Mouse (Mus musculus) midbrain, embryonic 16.5 days (tissue): Measurements from ENCODE around the gene Rab19. TPM values are rescaled to one million over a fixed set of nuclear protein-coding genes. Genes with fewer than 3 reads are reported as not detected.

Experiments
- ATAC-seq: fragments of 200-750 bp; cut with Nextera tagmentation; 2 replicates; pipeline ENCODE4 v1.8.0; 2017; ENCODE audit warnings: moderate TSS enrichment
- H3K27ac ChIP-seq: fragments of 300-500 bp; sonication (generic); 2 replicates; pipeline ENCODE4 v1.5.1; 2014; ENCODE audit warnings: mild to moderate bottlenecking, low read length, mixed read lengths
- H3K27me3 ChIP-seq: fragments of 300-500 bp; sonication (generic); 2 replicates; pipeline ENCODE4 v1.6.1; 2014; ENCODE audit warnings: low read depth, low read length, mixed read lengths; ENCODE audit not compliant: control insufficient read depth, insufficient read depth
- H3K36me3 ChIP-seq: fragments of 300-500 bp; sonication (generic); 2 replicates; pipeline ENCODE4 v1.6.1; 2014; ENCODE audit warnings: mild to moderate bottlenecking, low read length, moderate library complexity, mixed read lengths; ENCODE audit not compliant: control insufficient read depth, insufficient read depth
- H3K4me1 ChIP-seq: fragments of 300-500 bp; sonication (generic); 2 replicates; pipeline ENCODE4 v1.6.1; 2014; ENCODE audit warnings: mild to moderate bottlenecking, low read length, mixed read lengths; ENCODE audit not compliant: control insufficient read depth, insufficient read depth
- H3K4me2 ChIP-seq: fragments of 300-500 bp; sonication (generic); 2 replicates; pipeline ENCODE4 v1.6.1; 2014; ENCODE audit warnings: mild to moderate bottlenecking, low read length, mixed read lengths
- H3K4me3 ChIP-seq: fragments of 300-500 bp; sonication (generic); 2 replicates; pipeline ENCODE4 v1.5.1; 2014; ENCODE audit warnings: low read depth, mild to moderate bottlenecking, low read length, moderate library complexity, mixed read lengths
- H3K9ac ChIP-seq: fragments of 300-500 bp; sonication (generic); 2 replicates; pipeline ENCODE4 v1.6.1; 2014; ENCODE audit warnings: low read depth, low read length, mixed read lengths
- H3K9me3 ChIP-seq: fragments of 300-500 bp; sonication (generic); replicated peaks from 2 replicates; pipeline ENCODE4 v1.6.1; 2014; ENCODE audit warnings: mild to moderate bottlenecking, low read length, mixed read lengths; ENCODE audit not compliant: control insufficient read depth, poor library complexity, severe bottlenecking
- WGBS: fragments of 180-500 bp; shearing (Covaris S2); extraction: QIAGEN DNeasy Blood & Tissue Kit; methylation state at CpG from one replicate; pipeline ENCODE4 v1.1.7; 2014; 5-methylcytosine and 5-hydroxymethylcytosine counted together
- polyA plus RNA-seq: library from polyadenylated mRNA; unstranded; fragments of >200 nt; fragmentation: Nextera tagmentation; extraction: Ambion mirVana; gene quantifications from 2 replicates; pipeline ENCODE4 v1.2.1, GENCODE M21; 2015

Rab19 gene
- polyA plus RNA-seq, 1 experiment from 2014 or later = not detected

DNA sequence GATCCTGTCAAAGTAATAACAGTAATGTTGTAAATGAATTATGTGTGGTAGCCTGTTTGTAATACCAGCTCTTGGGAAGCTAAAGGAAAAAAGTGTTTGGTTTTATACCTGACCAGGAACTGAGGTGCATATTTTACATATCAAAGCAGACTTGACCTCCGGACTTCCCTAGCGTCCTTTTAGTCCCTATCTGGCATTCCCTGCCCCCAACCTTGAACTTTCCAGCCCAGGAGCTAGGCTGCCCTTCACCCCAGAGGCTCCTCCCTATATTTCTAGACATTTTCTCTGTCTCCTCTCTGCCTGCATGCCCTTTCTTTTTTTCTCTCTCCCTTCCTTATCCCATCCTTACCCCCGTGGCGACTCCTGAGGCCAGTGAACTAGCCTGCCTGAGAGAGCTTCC lies 39.9 kb downstream of the Rab19 start:
- H3K9ac ChIP-seq = no peak overlapping the region
- no peaks in the 10 kb centered on the region for H3K36me3 ChIP-seq
- no peak for ATAC-seq
- no peaks in the 10 kb centered on the region for H3K9me3 ChIP-seq
- H3K4me3 ChIP-seq = peak overlapping the region; percentile 91; the same call in 1 of the 2 replicates
- H3K27ac ChIP-seq = no peak overlapping the region
- H3K4me1 ChIP-seq = peaks cover 14% of the 10 kb centered on the region
- H3K4me2 ChIP-seq = peak overlapping the region; percentile 57; the same call in 1 of the 2 replicates
- H3K27me3 ChIP-seq = no peaks in the 10 kb centered on the region
- 41% methylated on average over 4 of the region's 4 CpGs for WGBS

DNA sequence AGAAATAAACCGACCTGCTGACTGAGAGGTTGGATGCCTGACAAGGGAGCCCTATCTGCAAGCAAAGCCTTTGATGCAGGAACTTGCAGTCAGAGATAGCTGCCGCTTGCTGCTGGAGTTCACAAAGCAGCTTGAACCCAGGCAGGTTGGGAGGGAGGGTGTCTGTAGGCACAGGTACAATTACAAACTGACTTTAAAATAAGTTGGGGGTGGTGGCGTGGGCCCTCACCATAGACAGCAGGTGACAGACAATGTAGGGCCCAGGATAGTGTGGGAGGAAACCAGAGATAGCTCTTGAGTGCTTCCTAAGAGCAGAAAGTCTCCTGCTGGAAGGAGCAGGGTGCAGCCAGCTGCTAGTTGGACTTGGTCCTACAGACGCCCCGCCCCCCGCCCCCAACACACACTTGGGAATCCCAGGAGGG lies 42.2 kb downstream of the Rab19 start:
- Histone ChIP-seq H3K36me3 (no peaks in the 10 kb centered on the region), H3K4me3 (no peak overlapping the region), H3K27ac (no peak overlapping the region), H3K27me3 (no peaks in the 10 kb centered on the region), H3K4me1 (peaks cover 3% of the 10 kb centered on the region), H3K4me2 (no peak overlapping the region), H3K9ac (no peak overlapping the region), H3K9me3 (no peaks in the 10 kb centered on the region)
- no peak for ATAC-seq
- 70% methylated on average over 6 of the region's 6 CpGs for WGBS

DNA sequence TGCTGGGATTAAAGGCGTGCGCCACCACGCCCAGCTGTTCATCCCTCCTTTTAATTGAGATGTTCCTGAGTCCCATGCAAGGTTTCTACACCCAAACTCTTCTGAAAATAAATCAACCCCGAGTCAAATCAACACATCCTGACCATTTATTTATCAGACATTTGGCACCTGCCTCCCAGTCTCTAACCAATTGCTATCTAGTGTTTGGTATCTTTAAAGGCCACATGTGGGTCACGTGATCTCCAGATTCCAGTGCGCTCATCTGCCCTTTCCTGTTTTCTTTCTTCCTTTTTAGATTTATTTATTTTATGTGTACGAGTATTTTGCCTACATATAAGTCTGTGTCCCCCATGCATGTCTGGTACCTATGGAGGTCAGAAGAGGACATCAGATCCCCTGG lies 42.7 kb downstream of the Rab19 start:
- no peak overlapping the region for H3K9ac ChIP-seq
- H3K36me3 ChIP-seq = no peaks in the 10 kb centered on the region
- WGBS = 92% methylated on average over 7 of the region's 7 CpGs
- H3K27ac ChIP-seq = no peak overlapping the region
- no peak overlapping the region for H3K4me2 ChIP-seq
- no peaks in the 10 kb centered on the region for H3K4me1 ChIP-seq
- H3K27me3 ChIP-seq = no peaks in the 10 kb centered on the region
- no peaks in the 10 kb centered on the region for H3K9me3 ChIP-seq
- no peak for ATAC-seq
- H3K4me3 ChIP-seq = no peak overlapping the region

DNA sequence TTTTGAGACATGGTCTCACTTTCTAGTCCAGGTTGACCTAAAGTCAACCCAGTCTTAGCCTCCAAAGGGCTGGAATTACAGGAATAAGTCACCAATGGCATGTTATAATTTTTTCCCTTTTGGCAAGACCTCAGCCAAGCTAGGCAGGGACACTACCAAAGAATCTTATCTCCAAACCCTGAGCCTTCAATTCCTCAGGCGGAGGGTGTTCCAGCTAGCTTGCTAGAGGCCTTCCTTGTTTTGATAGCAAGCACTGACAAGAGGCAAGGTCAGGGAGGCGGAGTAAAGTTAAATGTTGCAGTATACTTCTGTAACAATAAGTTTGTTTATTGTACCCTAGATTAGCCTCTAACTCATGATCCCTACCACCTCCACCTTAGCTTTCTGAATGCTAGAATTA lies 44.2 kb downstream of the Rab19 start:
- no peaks in the 10 kb centered on the region for H3K9me3 ChIP-seq
- H3K9ac ChIP-seq = no peak overlapping the region
- no peak for ATAC-seq
- WGBS = 92% methylated on average over 2 of the region's 2 CpGs
- H3K27me3 ChIP-seq = no peaks in the 10 kb centered on the region
- H3K4me2 ChIP-seq = no peak overlapping the region
- H3K4me1 ChIP-seq = no peaks in the 10 kb centered on the region
- H3K4me3 ChIP-seq = no peak overlapping the region
- H3K36me3 ChIP-seq = no peaks in the 10 kb centered on the region
- no peak overlapping the region for H3K27ac ChIP-seq

DNA sequence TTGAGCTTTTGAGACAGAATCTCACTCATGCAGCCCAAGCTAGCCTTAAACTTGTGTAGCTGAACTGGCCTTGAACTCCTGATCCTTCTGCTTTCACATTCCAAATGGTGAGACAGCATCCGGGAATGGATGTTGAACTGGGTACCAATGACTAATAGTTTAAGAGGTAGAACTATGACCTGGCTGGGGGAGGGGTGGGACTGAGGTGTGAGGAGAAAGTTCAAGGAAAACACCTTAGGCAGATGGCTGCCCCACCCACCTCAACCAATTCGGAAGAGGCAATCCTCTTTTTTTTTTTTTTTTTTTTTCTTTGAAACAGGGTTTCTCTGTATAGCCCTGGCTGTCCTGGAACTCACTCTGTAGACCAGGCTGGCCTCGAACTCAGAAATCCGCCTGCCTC lies 45.8 kb downstream of the Rab19 start:
- Histone ChIP-seq H3K9me3 (no peaks in the 10 kb centered on the region), H3K4me1 (no peaks in the 10 kb centered on the region), H3K27me3 (no peaks in the 10 kb centered on the region), H3K27ac (no peak overlapping the region), H3K4me2 (no peak overlapping the region), H3K9ac (no peak overlapping the region), H3K36me3 (no peaks in the 10 kb centered on the region), H3K4me3 (no peak overlapping the region)
- no peak for ATAC-seq
- 97% methylated on average over 3 of the region's 4 CpGs for WGBS

DNA sequence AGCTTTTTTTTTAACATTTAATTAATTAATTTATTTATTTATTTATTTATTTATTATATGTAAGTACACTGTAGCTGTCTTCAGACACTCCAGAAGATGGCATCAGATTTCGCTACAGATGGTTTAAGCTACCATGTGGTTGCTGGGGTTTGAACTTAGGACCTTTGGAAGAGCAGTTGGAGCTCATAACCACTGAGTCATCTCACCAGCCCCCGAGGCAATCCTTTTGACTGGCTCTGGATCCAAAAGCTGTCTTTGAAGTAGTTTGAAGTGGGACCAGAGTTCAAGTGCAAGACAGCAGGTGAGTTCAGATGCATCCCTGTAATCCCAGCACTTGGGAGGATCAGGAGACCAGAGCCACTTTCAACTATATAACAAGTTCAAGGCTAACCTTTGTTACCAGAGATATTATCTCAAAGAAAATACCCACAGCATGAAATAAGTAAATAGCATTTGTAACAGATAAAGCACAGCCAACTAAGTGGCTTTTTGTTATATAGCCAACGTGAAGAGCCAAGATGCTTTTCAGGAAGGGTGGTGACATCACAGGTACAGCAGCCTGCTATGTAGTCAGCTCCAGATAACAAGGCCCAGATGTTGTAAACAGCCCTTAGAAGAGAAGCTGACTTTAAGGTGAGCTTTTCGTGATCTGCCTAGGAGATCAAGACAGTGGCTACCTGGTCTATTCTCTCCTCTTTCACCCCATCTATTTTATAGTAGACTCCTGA lies 46.5 kb downstream of the Rab19 start:
- H3K36me3 ChIP-seq = no peaks in the 10 kb centered on the region
- no peaks in the 10 kb centered on the region for H3K4me1 ChIP-seq
- H3K4me2 ChIP-seq = no peak overlapping the region
- H3K4me3 ChIP-seq = no peak overlapping the region
- WGBS = 75% methylated on average over 4 of the region's 4 CpGs
- no peak overlapping the region for H3K27ac ChIP-seq
- H3K27me3 ChIP-seq = no peaks in the 10 kb centered on the region
- no peak overlapping the region for H3K9ac ChIP-seq
- no peaks in the 10 kb centered on the region for H3K9me3 ChIP-seq
- ATAC-seq = no peak

DNA sequence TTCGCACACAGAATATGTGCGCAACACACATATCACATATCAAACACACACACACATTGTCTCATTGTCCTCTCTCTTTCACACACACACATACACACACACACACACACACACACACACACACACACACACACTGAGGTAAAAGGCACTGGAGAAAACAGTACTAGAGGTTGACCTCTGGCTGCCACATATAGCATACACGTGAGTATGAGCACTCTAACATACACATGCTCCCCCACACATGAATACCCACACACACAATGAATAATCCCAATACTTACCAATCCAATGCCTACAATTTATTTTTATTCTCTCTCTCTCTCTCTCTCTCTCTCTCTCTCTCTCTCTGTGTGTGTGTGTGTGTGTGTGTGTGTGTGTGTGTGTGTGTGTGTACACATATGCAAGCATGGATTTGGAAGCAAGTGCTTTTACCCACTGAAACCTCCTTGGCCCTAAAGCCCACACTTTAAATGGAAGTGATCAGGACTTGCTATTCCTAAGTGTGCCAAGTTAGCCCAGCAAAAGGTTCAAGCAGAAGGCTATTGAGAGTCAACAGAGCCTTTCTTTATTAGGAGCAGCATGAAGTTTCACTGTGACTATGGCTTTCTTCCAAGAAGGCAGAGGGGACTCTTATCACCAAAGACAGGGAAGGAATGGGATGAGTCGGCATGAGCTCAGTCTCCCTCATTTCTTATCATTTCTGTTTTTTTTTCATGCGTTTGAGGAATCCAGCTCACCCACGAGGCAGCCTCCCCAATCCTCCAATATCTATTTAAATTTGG lies 48.2 kb downstream of the Rab19 start:
- Histone ChIP-seq H3K4me3 (no peak overlapping the region), H3K9me3 (no peaks in the 10 kb centered on the region)

DNA sequence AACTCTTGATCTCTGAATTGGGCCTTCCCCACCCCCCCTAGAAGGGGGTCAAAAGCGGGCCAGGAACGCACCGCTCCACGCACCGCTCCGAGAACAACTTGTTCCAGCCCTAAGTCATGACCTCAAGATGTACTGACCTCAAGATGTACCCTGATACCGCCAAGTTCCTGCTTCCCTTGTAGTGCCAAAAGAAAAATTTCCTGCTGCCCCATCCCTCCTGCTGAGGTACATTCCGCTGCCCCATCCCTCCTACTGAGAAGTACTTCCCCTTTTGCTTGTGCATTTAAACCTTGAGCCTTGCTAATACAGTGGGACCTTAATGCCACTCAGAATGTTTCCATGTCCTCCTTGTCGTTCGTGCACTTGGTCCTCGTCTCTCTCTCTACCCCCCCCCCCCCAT lies 49.7 kb downstream of the Rab19 start:
- ATAC-seq = no peak
- Histone ChIP-seq H3K27me3 (no peaks in the 10 kb centered on the region), H3K4me3 (no peak overlapping the region), H3K9ac (no peak overlapping the region), H3K4me1 (no peaks in the 10 kb centered on the region), H3K36me3 (no peaks in the 10 kb centered on the region), H3K27ac (no peak overlapping the region), H3K4me2 (no peak overlapping the region), H3K9me3 (no peaks in the 10 kb centered on the region)
- WGBS = 72% methylated on average over 11 of the region's 11 CpGs

More for the DNA sequence above, 48.2 kb downstream of the Rab19 start:
- 76% methylated on average over 6 of the region's 6 CpGs for WGBS
- Histone ChIP-seq H3K36me3 (no peaks in the 10 kb centered on the region), H3K27ac (no peak overlapping the region), H3K9ac (no peak overlapping the region), H3K4me1 (no peaks in the 10 kb centered on the region), H3K4me2 (no peak overlapping the region), H3K27me3 (no peaks in the 10 kb centered on the region)
- ATAC-seq = no peak

DNA sequence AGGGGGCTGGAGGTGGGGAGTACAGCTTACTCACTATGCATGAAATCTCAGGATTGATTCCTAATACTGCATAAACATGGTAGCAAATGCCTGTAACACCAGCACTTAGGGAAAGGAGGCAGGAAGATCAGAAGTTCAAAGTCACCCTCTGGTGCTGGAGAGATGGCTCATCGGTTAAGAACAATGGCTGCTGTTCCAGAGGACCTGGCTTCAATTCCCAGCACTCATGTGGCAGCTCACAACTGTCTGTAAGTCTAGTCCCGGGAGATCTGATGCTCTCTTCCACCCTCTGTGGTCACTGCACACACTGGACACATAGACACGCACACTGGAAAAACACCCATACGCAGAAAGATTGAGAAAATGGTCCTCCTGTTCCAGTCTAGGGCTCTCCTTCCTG lies 52.2 kb downstream of the Rab19 start:
- no peaks in the 10 kb centered on the region for H3K9me3 ChIP-seq
- H3K27me3 ChIP-seq = no peaks in the 10 kb centered on the region
- H3K4me3 ChIP-seq = no peak overlapping the region
- 84% methylated on average over 4 of the region's 4 CpGs for whole genome bisulfite sequencing
- no peak overlapping the region for H3K9ac ChIP-seq
- no peak overlapping the region for H3K27ac ChIP-seq
- H3K36me3 ChIP-seq = no peaks in the 10 kb centered on the region
- no peak overlapping the region for H3K4me2 ChIP-seq
- no peaks in the 10 kb centered on the region for H3K4me1 ChIP-seq
- ATAC-seq = no peak
